Mouse (Mus musculus): ENCODE results near the gene Slc35a5. TPM values are rescaled to one million over a fixed set of nuclear protein-coding genes. Genes with fewer than 3 reads are reported as not detected.

The Slc35a5 gene
- polyA plus RNA-seq, 1 experiment from 2014 or later: 25.3 TPM

- Histone ChIP-seq H3K4me2 (replicated peaks; ENCODE audit: low read depth, low read length) (no peak overlapping the region), H3K27ac (ENCODE audit: low read length) (peak overlapping the region; percentile 46; the same call in 1 of the 2 replicates), H3K9ac (replicated peaks; ENCODE audit: low read length) (no peak overlapping the region), H3K9me3 (ENCODE audit: low read length) (no peaks in the 10 kb centered on the region), H3K4me3 (ENCODE audit: low read length) (no peak overlapping the region), H3K27me3 (ENCODE audit: insufficient read depth, low read length) (no peaks in the 10 kb centered on the region), H3K4me1 (ENCODE audit: insufficient read depth, low read length) (peaks cover 10% of the 10 kb centered on the region), H3K36me3 (ENCODE audit: insufficient read depth, low read length) (peaks cover 12% of the 10 kb centered on the region; the same call in 1 of the 2 replicates)
- 51% methylated on average over 5 of the region's 5 CpGs for WGBS
- peak; percentile 51 for ATAC-seq (ENCODE audit: low FRiP score, low TSS enrichment)
Measured at GRCm38 (mm10) chr16:45120844-45121425, 37.6 kb downstream of the Slc35a5 start.

DNA sequence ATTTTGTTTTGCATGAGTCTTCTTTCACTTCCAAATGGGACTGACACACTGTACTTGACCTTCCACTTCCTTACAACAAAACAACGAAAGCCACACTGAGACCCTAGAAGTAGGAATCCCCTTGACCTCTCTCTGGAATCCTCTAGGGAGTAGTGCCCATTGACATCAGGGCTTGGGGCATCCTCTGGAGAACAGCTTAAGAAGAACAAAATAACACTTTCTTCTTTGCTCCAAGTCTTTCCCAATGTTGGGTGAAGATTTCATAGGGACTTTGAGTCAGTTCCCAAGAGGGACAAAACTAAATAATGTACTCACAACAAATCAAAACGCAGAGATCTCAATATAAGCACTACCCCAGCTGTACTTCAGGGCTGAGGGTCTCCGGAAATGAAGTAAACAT lies 39.7 kb downstream of the Slc35a5 start:
- Histone ChIP-seq H3K4me2 (replicated peaks; ENCODE audit: low read depth, low read length) (no peak overlapping the region), H3K27ac (ENCODE audit: low read length) (no peak overlapping the region), H3K27me3 (ENCODE audit: insufficient read depth, low read length) (no peaks in the 10 kb centered on the region), H3K4me1 (ENCODE audit: insufficient read depth, low read length) (peaks cover 7% of the 10 kb centered on the region), H3K4me3 (ENCODE audit: low read length) (no peak overlapping the region), H3K9ac (replicated peaks; ENCODE audit: low read length) (no peak overlapping the region), H3K9me3 (ENCODE audit: low read length) (no peaks in the 10 kb centered on the region), H3K36me3 (ENCODE audit: insufficient read depth, low read length) (peaks cover 12% of the 10 kb centered on the region; the same call in 1 of the 2 replicates)
- ATAC-seq (ENCODE audit: low FRiP score, low TSS enrichment): no peak
- WGBS: 72% methylated on average over 3 of the region's 3 CpGs

DNA sequence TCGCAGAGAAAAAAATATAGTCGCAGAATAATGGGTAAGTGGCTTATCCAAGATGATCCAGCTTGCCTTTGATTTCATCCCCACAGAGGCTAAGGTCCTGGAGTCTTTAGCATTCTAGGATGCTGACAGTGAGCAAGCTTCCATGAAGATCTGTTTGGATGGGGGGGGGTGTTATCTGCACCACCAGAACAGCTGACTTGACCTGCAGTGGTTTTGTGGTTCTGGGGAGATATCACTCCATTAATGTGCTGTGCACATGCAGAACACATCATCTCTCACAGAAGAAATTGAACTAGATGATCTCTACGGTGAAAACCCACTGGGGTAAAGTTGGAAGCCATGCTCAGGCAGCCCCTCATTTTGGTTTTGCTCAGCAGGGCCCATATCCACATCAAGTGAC lies 41.3 kb downstream of the Slc35a5 start:
- 85% methylated on average over 3 of the region's 3 CpGs for WGBS
- no peak overlapping the region for H3K4me2 ChIP-seq (replicated peaks; ENCODE audit: low read depth, low read length)
- H3K27ac ChIP-seq (ENCODE audit: low read length): no peak overlapping the region
- no peak for ATAC-seq (ENCODE audit: low FRiP score, low TSS enrichment)
- H3K4me1 ChIP-seq (ENCODE audit: insufficient read depth, low read length): peaks cover 7% of the 10 kb centered on the region
- no peak overlapping the region for H3K9ac ChIP-seq (replicated peaks; ENCODE audit: low read length)
- H3K36me3 ChIP-seq (ENCODE audit: insufficient read depth, low read length): peaks cover 13% of the 10 kb centered on the region; the same call in 1 of the 2 replicates
- H3K27me3 ChIP-seq (ENCODE audit: insufficient read depth, low read length): no peaks in the 10 kb centered on the region
- H3K9me3 ChIP-seq (ENCODE audit: low read length): no peaks in the 10 kb centered on the region
- no peak overlapping the region for H3K4me3 ChIP-seq (ENCODE audit: low read length)

DNA sequence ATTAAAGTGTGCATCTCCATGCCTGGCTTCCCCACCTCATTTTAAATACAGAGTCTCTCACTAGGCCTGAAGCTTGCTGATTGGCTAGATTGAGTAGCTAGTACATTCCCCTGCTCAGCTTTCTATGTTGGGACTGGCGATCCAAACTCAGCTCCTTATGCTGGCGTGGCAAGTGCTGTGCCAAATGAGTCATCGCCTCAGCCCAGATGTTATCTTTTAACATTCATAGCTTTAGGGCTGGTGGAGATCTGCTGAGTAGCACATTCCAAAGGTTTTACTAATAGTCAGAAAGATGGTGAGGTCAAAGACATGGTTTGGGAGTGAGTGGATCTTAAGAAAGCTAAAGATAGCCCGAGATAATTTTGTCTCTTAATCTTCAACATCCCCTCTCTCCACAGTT lies 48.0 kb downstream of the Slc35a5 start:
- Histone ChIP-seq H3K4me3 (ENCODE audit: low read length) (no peak overlapping the region), H3K27me3 (ENCODE audit: insufficient read depth, low read length) (no peaks in the 10 kb centered on the region), H3K36me3 (ENCODE audit: insufficient read depth, low read length) (peaks cover 2% of the 10 kb centered on the region; the same call in 1 of the 2 replicates), H3K4me2 (replicated peaks; ENCODE audit: low read depth, low read length) (no peak overlapping the region), H3K9me3 (ENCODE audit: low read length) (no peaks in the 10 kb centered on the region), H3K9ac (replicated peaks; ENCODE audit: low read length) (no peak overlapping the region), H3K4me1 (ENCODE audit: insufficient read depth, low read length) (no peaks in the 10 kb centered on the region), H3K27ac (ENCODE audit: low read length) (no peak overlapping the region)
- peak; percentile 77; the same call in 1 of the 2 replicates for ATAC-seq (ENCODE audit: low FRiP score, low TSS enrichment)
- 47% methylated on average over 4 of the region's 4 CpGs for WGBS

DNA sequence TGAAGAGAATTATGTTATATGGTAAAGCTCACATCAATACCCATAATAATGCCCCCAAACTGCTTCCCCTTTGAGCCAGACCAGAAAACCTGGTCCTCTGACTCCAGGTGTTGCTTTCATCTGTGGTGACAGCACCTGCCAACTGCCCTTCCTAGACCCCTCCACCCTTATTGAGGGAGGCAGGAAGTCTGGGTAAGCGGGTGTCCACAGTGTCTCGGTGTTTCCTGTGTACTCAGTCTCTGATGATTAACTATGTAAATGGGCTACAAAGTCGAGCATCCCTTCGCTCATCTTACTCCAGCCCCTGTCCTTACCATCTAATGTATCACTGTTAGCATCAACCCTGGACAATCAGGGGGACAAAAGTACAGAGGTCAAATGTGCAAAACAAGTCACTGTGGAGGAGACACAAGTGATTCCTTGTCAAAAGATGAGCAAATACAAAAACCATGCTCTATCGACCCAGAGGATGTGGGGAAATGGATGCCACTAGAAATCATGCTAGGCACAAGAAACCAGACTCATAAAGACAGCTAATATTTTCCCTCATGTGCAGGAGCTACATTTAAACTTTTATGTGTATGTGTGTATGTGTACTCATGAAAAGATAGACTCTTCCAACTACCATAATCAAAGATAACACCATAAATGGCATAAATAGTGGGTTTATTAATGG lies 50.2 kb downstream of the Slc35a5 start:
- H3K4me1 ChIP-seq (ENCODE audit: insufficient read depth, low read length): no peaks in the 10 kb centered on the region
- 60% methylated on average over 5 of the region's 5 CpGs for WGBS
- no peaks in the 10 kb centered on the region for H3K27me3 ChIP-seq (ENCODE audit: insufficient read depth, low read length)
- H3K9me3 ChIP-seq (ENCODE audit: low read length): no peaks in the 10 kb centered on the region
- H3K4me3 ChIP-seq (ENCODE audit: low read length): no peak overlapping the region
- H3K36me3 ChIP-seq (ENCODE audit: insufficient read depth, low read length): peaks cover under 1% of the 10 kb centered on the region; the same call in 1 of the 2 replicates
- no peak for ATAC-seq (ENCODE audit: low FRiP score, low TSS enrichment)
- no peak overlapping the region for H3K4me2 ChIP-seq (replicated peaks; ENCODE audit: low read depth, low read length)
- no peak overlapping the region for H3K27ac ChIP-seq (ENCODE audit: low read length)
- H3K9ac ChIP-seq (replicated peaks; ENCODE audit: low read length): no peak overlapping the region

DNA sequence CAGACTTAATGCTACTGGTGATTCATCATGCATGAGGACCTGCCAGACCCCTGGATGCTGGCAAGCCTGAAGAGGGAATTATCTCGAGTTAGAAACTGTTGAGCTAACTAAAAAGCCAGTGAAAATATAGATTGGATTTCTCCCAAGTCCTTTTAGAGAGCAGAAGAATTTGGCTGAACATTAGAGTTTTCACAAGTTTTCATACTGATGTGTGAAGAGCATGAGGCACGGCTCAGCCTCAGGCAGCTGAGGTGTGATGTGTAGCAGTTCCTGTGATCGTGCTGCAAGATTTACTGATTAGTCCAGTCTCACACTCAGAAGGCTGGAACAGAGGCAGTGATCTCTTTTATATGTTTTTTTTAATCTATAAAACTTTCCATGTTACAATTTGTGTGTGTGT lies 53.5 kb downstream of the Slc35a5 start:
- no peak overlapping the region for H3K9ac ChIP-seq (replicated peaks; ENCODE audit: low read length)
- H3K36me3 ChIP-seq (ENCODE audit: insufficient read depth, low read length): no peaks in the 10 kb centered on the region
- H3K4me1 ChIP-seq (ENCODE audit: insufficient read depth, low read length): peaks cover 14% of the 10 kb centered on the region
- no peak overlapping the region for H3K27ac ChIP-seq (ENCODE audit: low read length)
- H3K27me3 ChIP-seq (ENCODE audit: insufficient read depth, low read length): no peaks in the 10 kb centered on the region
- no peak overlapping the region for H3K4me2 ChIP-seq (replicated peaks; ENCODE audit: low read depth, low read length)
- WGBS: 30% methylated on average over 3 of the region's 3 CpGs
- no peak overlapping the region for H3K4me3 ChIP-seq (ENCODE audit: low read length)
- no peak for ATAC-seq (ENCODE audit: low FRiP score, low TSS enrichment)
- no peaks in the 10 kb centered on the region for H3K9me3 ChIP-seq (ENCODE audit: low read length)

- Histone ChIP-seq H3K4me1 (ENCODE audit: insufficient read depth, low read length) (peaks cover 40% of the 10 kb centered on the region), H3K36me3 (ENCODE audit: insufficient read depth, low read length) (no peaks in the 10 kb centered on the region), H3K4me3 (ENCODE audit: low read length) (no peak overlapping the region), H3K27me3 (ENCODE audit: insufficient read depth, low read length) (no peaks in the 10 kb centered on the region), H3K9me3 (ENCODE audit: low read length) (no peaks in the 10 kb centered on the region), H3K4me2 (replicated peaks; ENCODE audit: low read depth, low read length) (no peak overlapping the region), H3K27ac (ENCODE audit: low read length) (no peak overlapping the region), H3K9ac (replicated peaks; ENCODE audit: low read length) (no peak overlapping the region)
- 30% methylated on average over 3 of the region's 3 CpGs for WGBS
- ATAC-seq (ENCODE audit: low FRiP score, low TSS enrichment): no peak
Measured at GRCm38 (mm10) chr16:45100892-45101291, 57.6 kb downstream of the Slc35a5 start.

DNA sequence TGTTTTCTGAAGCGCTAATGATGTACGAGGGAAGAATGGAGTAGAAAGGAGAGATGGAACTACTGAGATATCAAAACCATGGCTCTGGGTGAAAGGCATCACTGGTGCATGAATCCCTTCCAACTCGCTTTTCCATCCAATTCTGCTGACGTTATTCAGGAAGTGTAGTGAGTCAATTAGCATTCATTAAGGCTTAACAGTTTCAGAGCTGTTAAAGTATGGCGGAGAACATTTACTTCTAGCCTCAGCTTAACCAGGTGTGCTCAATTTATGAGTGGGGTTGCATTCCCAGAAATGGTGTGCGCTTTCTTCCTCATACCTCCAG lies 59.7 kb downstream of the Slc35a5 start:
- Histone ChIP-seq H3K27ac (ENCODE audit: low read length) (peak overlapping the region; percentile 66; the same call in 1 of the 2 replicates), H3K4me3 (ENCODE audit: low read length) (peak overlapping the region; percentile 29), H3K4me2 (replicated peaks; ENCODE audit: low read depth, low read length) (peak overlapping the region; percentile 46), H3K9ac (replicated peaks; ENCODE audit: low read length) (no peak overlapping the region), H3K27me3 (ENCODE audit: insufficient read depth, low read length) (no peaks in the 10 kb centered on the region), H3K36me3 (ENCODE audit: insufficient read depth, low read length) (no peaks in the 10 kb centered on the region), H3K9me3 (ENCODE audit: low read length) (no peaks in the 10 kb centered on the region), H3K4me1 (ENCODE audit: insufficient read depth, low read length) (peaks cover 53% of the 10 kb centered on the region)
- no peak for ATAC-seq (ENCODE audit: low FRiP score, low TSS enrichment)
- 21% methylated on average over 6 of the region's 6 CpGs for WGBS

GRCm38 (mm10) chr16:45098186-45098885 lies 60.2 kb downstream of the Slc35a5 start:
- peak; percentile 65; the same call in 1 of the 2 replicates for ATAC-seq (ENCODE audit: low FRiP score, low TSS enrichment)
- Histone ChIP-seq H3K9me3 (ENCODE audit: low read length) (no peaks in the 10 kb centered on the region), H3K4me1 (ENCODE audit: insufficient read depth, low read length) (peaks cover 55% of the 10 kb centered on the region), H3K36me3 (ENCODE audit: insufficient read depth, low read length) (no peaks in the 10 kb centered on the region), H3K27me3 (ENCODE audit: insufficient read depth, low read length) (no peaks in the 10 kb centered on the region), H3K4me3 (ENCODE audit: low read length) (peak overlapping the region; percentile 29), H3K4me2 (replicated peaks; ENCODE audit: low read depth, low read length) (peak overlapping the region; percentile 46), H3K27ac (ENCODE audit: low read length) (peak overlapping the region; percentile 66), H3K9ac (replicated peaks; ENCODE audit: low read length) (no peak overlapping the region)
- 23% methylated on average over 10 of the region's 10 CpGs for WGBS

GRCm38 (mm10) chr16:45097467-45097866 lies 61.0 kb downstream of the Slc35a5 start:
- peaks cover 58% of the 10 kb centered on the region for H3K4me1 ChIP-seq (ENCODE audit: insufficient read depth, low read length)
- H3K27me3 ChIP-seq (ENCODE audit: insufficient read depth, low read length): no peaks in the 10 kb centered on the region
- peak overlapping the region; percentile 8 for H3K4me3 ChIP-seq (ENCODE audit: low read length)
- H3K27ac ChIP-seq (ENCODE audit: low read length): no peak overlapping the region
- no peak for ATAC-seq (ENCODE audit: low FRiP score, low TSS enrichment)
- no peaks in the 10 kb centered on the region for H3K36me3 ChIP-seq (ENCODE audit: insufficient read depth, low read length)
- peak overlapping the region; percentile 57 for H3K4me2 ChIP-seq (replicated peaks; ENCODE audit: low read depth, low read length)
- no peaks in the 10 kb centered on the region for H3K9me3 ChIP-seq (ENCODE audit: low read length)
- no peak overlapping the region for H3K9ac ChIP-seq (replicated peaks; ENCODE audit: low read length)
- 95% methylated on average over 2 of the region's 2 CpGs for WGBS

Measured in kidney, embryonic 16.5 days (tissue).